Mouse (Mus musculus): ENCODE results near the gene Adprh. TPM values are rescaled to one million over a fixed set of nuclear protein-coding genes. Genes with fewer than 3 reads are reported as not detected.

The Adprh gene
- polyA plus RNA-seq, 1 experiment: 53.9 TPM

DNA sequence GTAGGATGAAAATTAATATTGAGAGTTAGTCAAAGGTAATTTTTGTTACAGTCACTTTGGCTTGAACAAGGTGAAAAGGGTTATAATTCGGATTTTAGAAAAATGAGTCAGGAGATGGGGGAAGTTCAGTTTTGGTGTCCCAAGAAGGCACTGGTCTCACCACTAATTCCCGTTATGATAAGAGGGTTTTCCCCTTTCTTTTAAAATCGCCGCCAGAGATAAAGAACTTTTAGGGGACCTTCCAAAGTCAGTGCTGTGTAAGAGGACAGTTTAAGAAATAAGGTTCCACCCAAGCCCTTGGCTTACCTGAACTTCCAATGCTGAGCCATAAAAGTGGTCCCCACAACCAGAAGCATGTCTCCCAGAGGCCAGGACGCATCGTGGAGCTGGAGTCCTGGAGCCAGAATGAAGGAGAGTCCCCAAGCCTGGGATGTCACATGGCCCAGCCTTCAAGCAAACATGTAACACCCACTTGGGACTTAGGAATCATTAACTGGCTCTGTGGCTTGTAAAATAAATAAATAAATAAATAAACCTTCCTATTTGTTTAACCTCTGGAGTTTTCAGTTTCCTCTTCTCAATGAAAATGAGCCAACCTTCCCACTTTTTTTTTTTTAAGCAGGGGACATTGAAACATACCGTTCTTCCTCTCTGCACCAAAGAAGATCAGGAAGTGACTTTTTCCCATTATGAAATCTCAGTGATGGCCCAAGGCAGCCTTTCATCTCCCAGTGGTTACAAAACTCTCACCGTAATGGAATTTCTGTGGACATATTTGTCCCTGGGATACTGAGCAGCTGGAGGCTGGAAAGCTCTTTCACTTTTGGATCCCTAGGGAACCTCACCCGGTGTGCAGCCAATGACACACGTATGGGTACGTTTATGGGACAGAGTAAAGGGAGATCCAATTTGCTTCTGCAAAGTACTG lies 19.7 kb downstream of the Adprh start, which contains the start of gene Pla1a:
TSS of gene Pla1a (minus strand) at position 648 of the 928 bp plus-strand sequence.
- TF ChIP-seq CTCF (IDR thresholded peaks at IDR 0.05; ENCODE audit: borderline replicate concordance, insufficient read depth, low read length) (no peak), POLR2A (IDR thresholded peaks at IDR 0.05; ENCODE audit: low read depth, low read length) (no peak)
- peak within 1 kb of the TSS; percentile 25; the same call in 1 of the 2 replicates for H3K27ac ChIP-seq (ENCODE audit: insufficient read depth, low read length)
- no peak within 1 kb of the TSS for H3K4me3 ChIP-seq (ENCODE audit: insufficient read depth, low read length)
- peaks cover 3% of the 10 kb centered on the region; the same call in 1 of the 2 replicates for H3K4me1 ChIP-seq (ENCODE audit: control insufficient read depth, insufficient read depth, low read length)

GRCm38 (mm10) chr16:38431446-38432185 lies 20.9 kb downstream of the Adprh start:
- H3K4me3 ChIP-seq (ENCODE audit: insufficient read depth, low read length): no peak overlapping the region
- H3K27ac ChIP-seq (ENCODE audit: insufficient read depth, low read length): no peak overlapping the region
- TF ChIP-seq CTCF (IDR thresholded peaks at IDR 0.05; ENCODE audit: borderline replicate concordance, insufficient read depth, low read length) (no peak), POLR2A (IDR thresholded peaks at IDR 0.05; ENCODE audit: low read depth, low read length) (no peak)

DNA sequence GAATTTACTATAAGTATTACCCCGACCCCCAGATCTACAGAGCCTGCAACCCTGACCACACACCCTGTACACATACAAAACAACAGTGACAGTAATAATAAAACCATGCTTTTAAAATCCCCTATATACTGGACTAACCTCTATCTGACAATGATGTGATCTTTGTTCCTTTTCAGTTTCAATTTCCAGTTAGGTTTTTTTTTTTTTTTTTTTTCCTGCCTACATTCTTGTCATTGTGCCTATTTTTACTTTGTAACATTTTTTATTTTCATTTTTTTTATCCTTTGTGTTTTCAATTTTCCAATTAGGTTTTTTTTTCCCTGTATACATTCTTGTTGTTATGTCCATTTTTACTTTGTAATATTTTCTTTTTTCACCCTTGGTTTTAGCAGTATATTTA lies 26.7 kb downstream of the Adprh start:
- TF ChIP-seq POLR2A (IDR thresholded peaks at IDR 0.05; ENCODE audit: low read depth, low read length) (no peak), CTCF (IDR thresholded peaks at IDR 0.05; ENCODE audit: borderline replicate concordance, insufficient read depth, low read length) (no peak)
- peaks cover 5% of the 10 kb centered on the region for H3K4me1 ChIP-seq (ENCODE audit: control insufficient read depth, insufficient read depth, low read length)
- no peak overlapping the region for H3K4me3 ChIP-seq (ENCODE audit: insufficient read depth, low read length)
- no peak overlapping the region for H3K27ac ChIP-seq (ENCODE audit: insufficient read depth, low read length)

More at GRCm38 (mm10) chr16:38431446-38432185, 20.9 kb downstream of the Adprh start:
- H3K4me1 ChIP-seq (ENCODE audit: control insufficient read depth, insufficient read depth, low read length): peaks cover 3% of the 10 kb centered on the region; the same call in 1 of the 2 replicates

- no peak for TF ChIP-seq POLR2A (IDR thresholded peaks at IDR 0.05; ENCODE audit: low read depth, low read length)
- no peak for TF ChIP-seq CTCF (IDR thresholded peaks at IDR 0.05; ENCODE audit: borderline replicate concordance, insufficient read depth, low read length)
- Histone ChIP-seq H3K27ac (ENCODE audit: insufficient read depth, low read length) (no peak overlapping the region), H3K4me1 (ENCODE audit: control insufficient read depth, insufficient read depth, low read length) (peaks cover 5% of the 10 kb centered on the region), H3K4me3 (ENCODE audit: insufficient read depth, low read length) (no peak overlapping the region)
These were observed 27.1 kb downstream of the Adprh start for GRCm38 (mm10) chr16:38425374-38425773.

- Histone ChIP-seq H3K27ac (ENCODE audit: insufficient read depth, low read length) (no peak overlapping the region), H3K4me3 (ENCODE audit: insufficient read depth, low read length) (no peak overlapping the region), H3K4me1 (ENCODE audit: control insufficient read depth, insufficient read depth, low read length) (no peaks in the 10 kb centered on the region; the same call in 1 of the 2 replicates)
- no peak for TF ChIP-seq CTCF (IDR thresholded peaks at IDR 0.05; ENCODE audit: borderline replicate concordance, insufficient read depth, low read length)
- TF ChIP-seq POLR2A (IDR thresholded peaks at IDR 0.05; ENCODE audit: low read depth, low read length): no peak
These were observed 37.5 kb downstream of the Adprh start for GRCm38 (mm10) chr16:38414953-38415352.

DNA sequence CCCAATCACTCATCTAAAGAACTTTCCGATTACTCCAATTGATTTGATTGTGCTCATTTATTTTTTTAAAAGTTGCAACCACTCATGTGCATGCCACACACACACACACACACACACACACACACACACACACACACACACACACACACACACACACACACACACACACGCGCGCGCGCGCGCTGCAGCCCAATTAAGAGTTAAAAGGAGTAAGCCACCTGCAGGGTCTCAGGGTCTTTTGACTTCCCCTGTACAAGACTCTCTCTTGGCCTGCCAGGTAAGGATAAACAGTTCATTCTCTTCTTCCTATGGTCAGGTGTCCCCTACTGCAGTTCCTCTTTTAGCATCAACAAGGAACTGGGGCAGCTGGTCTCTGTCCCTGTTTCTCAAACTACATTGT lies 44.1 kb downstream of the Adprh start:
- TF ChIP-seq POLR2A (IDR thresholded peaks at IDR 0.05; ENCODE audit: low read depth, low read length) (no peak), CTCF (IDR thresholded peaks at IDR 0.05; ENCODE audit: borderline replicate concordance, insufficient read depth, low read length) (no peak)
- Histone ChIP-seq H3K4me1 (ENCODE audit: control insufficient read depth, insufficient read depth, low read length) (no peaks in the 10 kb centered on the region), H3K27ac (ENCODE audit: insufficient read depth, low read length) (no peak overlapping the region)

DNA sequence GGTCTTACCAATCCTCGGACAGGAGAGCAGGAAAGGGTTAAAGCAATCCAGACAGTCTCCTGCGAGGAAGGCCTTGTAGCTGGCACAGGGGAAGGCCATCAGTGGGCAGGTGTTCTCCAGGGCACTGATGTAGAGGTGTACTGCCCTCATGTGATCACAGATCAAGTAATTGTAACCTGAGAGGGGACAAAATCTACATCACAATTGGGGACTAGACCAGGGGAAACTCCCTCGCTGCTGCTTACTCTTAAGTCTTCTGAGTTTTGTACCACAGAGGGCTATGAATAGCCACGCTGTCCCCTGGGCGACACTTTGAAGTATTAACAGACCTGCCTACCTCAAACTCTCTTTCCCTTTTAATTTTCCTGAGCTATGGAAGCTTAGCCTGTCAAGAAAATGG lies 44.9 kb downstream of the Adprh start:
- Histone ChIP-seq H3K4me1 (ENCODE audit: control insufficient read depth, insufficient read depth, low read length) (no peaks in the 10 kb centered on the region), H3K4me3 (ENCODE audit: insufficient read depth, low read length) (no peak overlapping the region), H3K27ac (ENCODE audit: insufficient read depth, low read length) (no peak overlapping the region)
- no peak for TF ChIP-seq POLR2A (IDR thresholded peaks at IDR 0.05; ENCODE audit: low read depth, low read length)
- TF ChIP-seq CTCF (IDR thresholded peaks at IDR 0.05; ENCODE audit: borderline replicate concordance, insufficient read depth, low read length): no peak

More for the DNA sequence above, 44.1 kb downstream of the Adprh start:
- no peak overlapping the region for H3K4me3 ChIP-seq (ENCODE audit: insufficient read depth, low read length)

DNA sequence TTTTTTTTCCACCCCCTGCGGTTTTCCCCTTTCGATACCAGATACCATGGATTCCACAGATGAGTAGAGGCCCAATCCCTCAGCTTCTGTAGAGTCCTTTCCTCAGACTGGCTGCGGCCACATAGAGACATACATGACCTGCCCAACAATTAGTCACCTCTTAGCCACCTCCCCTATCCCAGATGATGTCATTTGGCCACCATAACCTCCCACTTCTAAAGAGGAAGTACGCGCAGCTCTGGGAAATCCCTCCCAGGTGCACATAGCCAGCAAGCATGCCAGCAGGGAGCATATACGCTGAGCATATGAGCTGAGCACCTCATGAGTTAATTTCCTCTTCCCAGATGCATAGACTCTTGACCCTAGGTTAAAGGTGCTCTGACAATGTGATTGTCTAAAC lies 45.8 kb downstream of the Adprh start:
- Histone ChIP-seq H3K27ac (ENCODE audit: insufficient read depth, low read length) (no peak overlapping the region), H3K4me1 (ENCODE audit: control insufficient read depth, insufficient read depth, low read length) (no peaks in the 10 kb centered on the region), H3K4me3 (ENCODE audit: insufficient read depth, low read length) (no peak overlapping the region)
- no peak for TF ChIP-seq POLR2A (IDR thresholded peaks at IDR 0.05; ENCODE audit: low read depth, low read length)
- TF ChIP-seq CTCF (IDR thresholded peaks at IDR 0.05; ENCODE audit: borderline replicate concordance, insufficient read depth, low read length): no peak

DNA sequence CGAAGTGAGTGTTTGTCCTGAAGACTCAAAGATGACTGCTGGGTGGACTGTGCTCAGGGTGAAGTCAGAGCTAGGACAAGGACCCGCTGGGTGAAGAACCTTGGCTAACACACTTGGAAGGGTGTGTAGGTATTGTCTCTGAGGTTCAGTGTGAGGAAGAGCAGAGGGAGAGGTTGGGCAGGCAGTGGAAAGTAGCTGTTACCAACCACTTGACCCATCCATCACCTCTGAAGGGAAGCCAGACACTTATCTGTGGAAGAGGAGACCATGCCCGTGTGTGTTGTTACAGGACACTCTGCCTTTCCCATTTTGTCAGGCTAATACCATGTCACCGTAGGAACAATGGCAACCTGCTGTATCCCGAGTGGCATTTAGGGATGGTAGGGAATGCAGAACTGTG lies 46.2 kb downstream of the Adprh start:
- no peak for TF ChIP-seq POLR2A (IDR thresholded peaks at IDR 0.05; ENCODE audit: low read depth, low read length)
- no peak for TF ChIP-seq CTCF (IDR thresholded peaks at IDR 0.05; ENCODE audit: borderline replicate concordance, insufficient read depth, low read length)

More for the DNA sequence above, 46.2 kb downstream of the Adprh start:
- Histone ChIP-seq H3K4me3 (ENCODE audit: insufficient read depth, low read length) (no peak overlapping the region), H3K4me1 (ENCODE audit: control insufficient read depth, insufficient read depth, low read length) (no peaks in the 10 kb centered on the region), H3K27ac (ENCODE audit: insufficient read depth, low read length) (no peak overlapping the region)
